Mouse (Mus musculus) T-cell, adult 66 days (primary cell): Measurements from ENCODE around the gene Sh3d21. TPM values are rescaled to one million over a fixed set of nuclear protein-coding genes. Genes with fewer than 3 reads are reported as not detected.

Source experiments
- total RNA-seq, 2 experiments: library from RNA; stranded (reverse); gene quantifications; 3 replicates in 1 of 2; 4 replicates in 1 of 2; pipeline ENCODE4 v1.2.4; 2023

Sh3d21 gene
- total RNA-seq: 1 to 10 TPM; 1.3 to 1.7 TPM

DNA sequence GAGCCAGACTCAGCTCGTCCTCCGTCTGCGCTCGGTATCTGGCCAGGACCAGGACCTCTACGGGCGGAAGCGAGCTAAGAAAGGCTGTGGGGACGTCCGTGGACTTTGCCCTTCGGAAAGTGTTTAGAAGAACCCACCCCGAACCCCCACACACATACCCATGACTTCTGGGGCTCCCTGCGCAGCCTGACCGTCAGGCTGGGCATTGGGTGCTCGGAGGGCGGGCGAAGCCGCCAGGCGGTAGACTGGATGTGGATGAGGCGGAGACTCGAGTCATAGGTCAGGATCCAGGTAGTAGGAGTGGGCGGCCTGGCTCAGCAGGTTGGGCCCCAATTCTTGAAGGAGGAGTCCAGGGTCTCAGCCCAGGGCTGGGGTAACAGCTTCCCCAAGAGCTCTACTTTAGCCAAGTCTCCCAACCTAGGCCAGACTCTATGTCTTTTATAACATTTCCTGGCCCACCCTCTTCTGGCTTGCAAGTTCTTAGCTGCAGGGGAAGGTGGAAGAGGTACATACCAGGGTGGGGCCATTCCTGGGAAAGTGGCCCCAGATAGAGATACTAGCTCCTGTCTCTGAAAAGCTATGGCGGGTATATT is at the start of gene Sh3d21:
TSS of gene Sh3d21 (minus strand) at position 425 of the 593 bp plus-strand sequence.

DNA sequence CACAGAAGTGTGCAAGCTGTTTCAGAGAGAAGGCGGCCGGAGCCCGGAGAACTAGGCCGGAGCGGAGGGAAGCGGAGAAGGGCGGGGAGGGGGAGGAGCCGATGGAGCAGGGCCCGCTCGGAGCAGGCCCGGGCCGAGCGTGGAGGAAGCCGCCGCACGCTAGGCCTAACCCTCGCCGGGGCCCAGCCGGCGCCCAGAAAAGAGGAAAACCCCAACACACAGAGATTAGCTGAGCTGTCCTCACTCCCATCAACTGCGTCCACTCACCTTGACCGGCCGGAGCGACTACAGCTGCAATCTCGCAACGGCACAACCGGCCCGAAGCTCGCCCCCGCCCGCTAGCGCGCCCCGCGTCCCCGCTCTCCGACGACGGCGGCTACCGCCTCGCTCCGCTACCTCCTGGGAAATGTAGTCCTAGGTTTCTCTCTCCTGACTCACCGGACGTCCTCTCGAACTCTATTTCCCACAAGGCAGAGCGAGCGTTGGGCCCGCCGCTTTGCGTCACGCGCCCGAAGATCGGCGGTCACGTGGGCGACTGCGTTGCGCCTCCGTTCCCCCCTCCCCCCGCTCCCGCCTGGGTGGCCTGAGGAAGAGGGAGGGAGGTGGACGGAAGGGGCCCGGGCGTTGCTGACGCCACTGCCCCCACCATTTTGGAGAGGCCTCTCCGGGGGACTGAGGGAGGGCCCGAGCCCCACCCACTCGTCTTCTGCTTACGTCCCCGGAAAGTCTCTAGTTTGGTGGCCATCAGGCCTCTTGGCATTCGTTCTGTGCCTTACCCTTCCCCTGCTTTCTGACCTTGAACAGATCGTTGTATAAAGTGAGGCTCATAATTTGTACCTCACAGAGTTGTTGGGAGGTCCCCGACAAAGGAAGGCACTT is 39.3 kb upstream of the Sh3d21 start, which contains the start of gene Thrap3:
TSS of gene Thrap3 (minus strand) at position 458 of the 879 bp plus-strand sequence.

DNA sequence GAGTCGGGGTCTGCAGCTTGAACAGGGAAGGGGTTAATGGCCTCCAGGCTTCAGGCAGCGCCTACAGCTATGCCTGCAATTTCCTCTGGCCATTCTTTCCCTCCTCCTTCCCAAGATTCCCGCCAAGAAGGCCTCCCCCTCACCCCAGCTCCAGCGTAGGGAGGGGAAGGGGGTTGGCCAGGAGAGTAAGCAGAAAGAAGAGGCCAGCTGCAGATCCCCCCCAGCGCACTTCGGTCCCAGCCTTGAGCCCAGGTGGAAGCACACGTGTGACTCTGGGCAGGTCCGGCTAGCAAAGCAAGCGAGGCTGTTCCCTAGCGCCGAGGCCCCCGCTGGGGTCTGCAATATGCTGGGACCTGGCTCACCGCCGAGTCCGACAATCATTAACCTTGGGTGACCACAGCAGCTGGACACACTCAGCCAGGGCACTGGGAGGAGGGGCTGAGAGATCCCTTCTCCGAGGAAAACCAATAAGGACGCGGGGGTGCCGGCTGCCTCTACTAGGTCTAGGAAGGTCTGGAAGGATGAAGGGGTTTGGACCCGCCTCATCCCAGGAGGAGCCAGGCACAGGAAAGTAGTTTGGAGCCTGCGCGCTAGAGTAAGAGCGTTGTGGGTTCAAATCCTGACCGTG is 15.6 kb downstream of the Sh3d21 start, which contains the start of gene Eva1b:
TSS of gene Eva1b (plus strand) at position 212 of the 628 bp plus-strand sequence.

DNA sequence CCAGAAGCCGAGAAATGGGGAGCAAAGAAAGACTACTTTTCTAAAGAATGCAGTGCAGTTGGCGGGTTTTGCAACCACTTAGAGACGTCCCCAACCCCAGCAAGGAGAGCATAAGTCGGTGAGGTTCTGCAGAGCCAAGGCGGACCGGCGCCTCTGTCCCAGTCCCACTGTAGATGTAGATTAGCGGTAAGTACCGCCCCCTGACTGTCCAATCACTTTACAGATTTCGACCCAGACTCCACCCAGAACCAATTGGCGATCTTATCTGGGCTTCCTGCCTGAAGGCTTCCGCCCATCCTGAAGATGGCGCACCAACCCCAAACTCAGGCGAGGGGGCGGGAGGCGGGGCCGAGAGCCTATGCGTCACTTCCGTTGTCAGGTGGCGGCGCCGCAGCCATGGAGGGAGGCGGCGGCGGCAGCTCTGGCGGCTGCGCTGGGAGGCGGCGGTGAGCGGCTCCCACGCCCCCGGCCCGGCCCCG is 59.7 kb downstream of the Sh3d21 start, which contains the start of gene Stk40:
TSS of gene Stk40 (plus strand) at position 368 of the 479 bp plus-strand sequence.

Other genes starting within 250 kb of the Sh3d21 start
- gene Csf3r, start 138.9 kb downstream of the Sh3d21 start, total RNA-seq: 1 to 10 TPM in 1 of 2 experiments, under 1 TPM in 1; 0.41 to 1.2 TPM
- gene Mrps15, start 116.6 kb downstream of the Sh3d21 start, total RNA-seq: 10 to 100 TPM; 48.9 to 52.7 TPM
- under 1 TPM; 0.47 to 0.61 TPM for gene Oscp1, start 104.9 kb downstream of the Sh3d21 start, total RNA-seq
- gene Lsm10, start 66.9 kb downstream of the Sh3d21 start, total RNA-seq: 10 to 100 TPM; 11.6 to 17.4 TPM
- 10 to 100 TPM; 36.6 to 37.5 TPM for gene Stk40, start 59.5 kb downstream of the Sh3d21 start, total RNA-seq
- gene Eva1b, start 15.7 kb downstream of the Sh3d21 start, total RNA-seq: 10 to 100 TPM; 18.6 to 19.0 TPM
- 100 to 1,000 TPM; 542 to 594 TPM for gene Thrap3, start 39.3 kb upstream of the Sh3d21 start, total RNA-seq
- 10 to 100 TPM; 64.9 to 68.9 TPM for gene Map7d1, start 92.9 kb upstream of the Sh3d21 start, total RNA-seq
- 10 to 100 TPM; 34.9 to 41.5 TPM for gene Trappc3, start 98.8 kb upstream of the Sh3d21 start, total RNA-seq
- gene Col8a2, start 123.3 kb upstream of the Sh3d21 start, total RNA-seq: under 1 TPM in 1 of 2 experiments, not detected in 1; 0.12 TPM
- gene Adprhl2, start 158.2 kb upstream of the Sh3d21 start, total RNA-seq: 10 to 100 TPM; 40.9 to 41.6 TPM
- gene Tekt2, start 162.2 kb upstream of the Sh3d21 start, total RNA-seq: under 1 TPM in 1 of 2 experiments, not detected in 1; 0.64 TPM